Mouse (Mus musculus) hindbrain, embryonic 14.5 days (tissue): ENCODE data around the gene Gm21985. TPM values are rescaled to one million over a fixed set of nuclear protein-coding genes. Genes with fewer than 3 reads are reported as not detected.

ENCODE experiments used
- ATAC-seq: fragments of 200-750 bp; cut with Nextera tagmentation; 2 replicates; pipeline ENCODE4 v1.8.0; 2017; ENCODE audit warnings: moderate number of reproducible peaks, mild to moderate bottlenecking, moderate TSS enrichment, moderate library complexity; ENCODE audit not compliant: low FRiP score
- DNase-seq: peaks from one replicate; pipeline ENCODE4 v3.0.0-alpha.2; 2015; ENCODE audit warnings: low spot score
- H3K27ac ChIP-seq: fragments of 300-500 bp; sonication (generic); 2 replicates; pipeline ENCODE4 v1.5.1; 2014; ENCODE audit warnings: mild to moderate bottlenecking, moderate library complexity
- H3K27me3 ChIP-seq: fragments of 300-500 bp; sonication (generic); 2 replicates; pipeline ENCODE4 v1.6.1; 2014; ENCODE audit warnings: mild to moderate bottlenecking, low read length, mixed read lengths; ENCODE audit not compliant: control insufficient read depth, insufficient read depth
- H3K36me3 ChIP-seq: fragments of 300-500 bp; sonication (generic); replicated peaks from 2 replicates; pipeline ENCODE4 v1.6.1; 2014; ENCODE audit not compliant: control insufficient read depth, insufficient read depth
- H3K4me1 ChIP-seq: fragments of 300-500 bp; sonication (generic); replicated peaks from 2 replicates; pipeline ENCODE4 v1.6.1; 2014; ENCODE audit warnings: antibody characterized with exemption, low read length, mixed read lengths; ENCODE audit not compliant: control insufficient read depth, insufficient read depth
- H3K4me2 ChIP-seq: fragments of 300-500 bp; sonication (generic); replicated peaks from 2 replicates; pipeline ENCODE4 v1.6.1; 2014; ENCODE audit warnings: mild to moderate bottlenecking, moderate library complexity
- H3K4me3 ChIP-seq: fragments of 300-500 bp; sonication (generic); replicated peaks from 2 replicates; pipeline ENCODE4 v1.5.1; 2014; ENCODE audit warnings: mild to moderate bottlenecking, low read length
- H3K9ac ChIP-seq: fragments of 300-500 bp; sonication (generic); 2 replicates; pipeline ENCODE4 v1.6.1; 2014
- H3K9me3 ChIP-seq: fragments of 300-500 bp; sonication (generic); 2 replicates; pipeline ENCODE4 v1.6.1; 2016; ENCODE audit warnings: low read length; ENCODE audit not compliant: control insufficient read depth
- WGBS: fragments of 180-500 bp; shearing (Covaris S2); extraction: QIAGEN DNeasy Blood & Tissue Kit; methylation state at CpG from one replicate; pipeline ENCODE4 v1.1.7; 2014; 5-methylcytosine and 5-hydroxymethylcytosine counted together
- polyA plus RNA-seq: library from polyadenylated mRNA; unstranded; fragments of >200 nt; fragmentation: Nextera tagmentation; extraction: Ambion mirVana; gene quantifications from 2 replicates; pipeline ENCODE4 v1.2.1, GENCODE M21; 2014

Gene Gm21985
- polyA plus RNA-seq, 1 experiment from 2014 or later, result not detected

GRCm38 (mm10) chr2:112367726-112368673 lies 101.9 kb downstream of the Gm21985 start, which contains the start of gene Emc4:
Gene Emc4, minus strand, starts transcription at chr2:112368027.
- Histone ChIP-seq H3K4me2 (peak within 1 kb of the TSS; percentile 72), H3K4me1 (peaks cover 19% of the 10 kb centered on the region), H3K9me3 (no peaks in the 10 kb centered on the region), H3K9ac (peak within 1 kb of the TSS; percentile 81), H3K36me3 (peaks cover 20% of the 10 kb centered on the region), H3K4me3 (peak within 1 kb of the TSS; percentile 75), H3K27me3 (no peaks in the 10 kb centered on the region), H3K27ac (peak within 1 kb of the TSS; percentile 91)
- DNase-seq (peak; percentile 97), ATAC-seq (peak; percentile 91)
- WGBS, result 1% methylated on average over 46 of the region's 46 CpGs

GRCm38 (mm10) chr2:112369941-112370340 lies 103.8 kb downstream of the Gm21985 start:
- Histone ChIP-seq H3K9me3 (no peaks in the 10 kb centered on the region), H3K27ac (no peak overlapping the region), H3K36me3 (peaks cover under 1% of the 10 kb centered on the region; the same call in 1 of the 2 replicates), H3K4me3 (no peak overlapping the region), H3K4me2 (no peak overlapping the region), H3K27me3 (0 out of 2 replicates have a peak, but pooled peaks cover 6% of the 10 kb centered on the region), H3K4me1 (peaks cover 19% of the 10 kb centered on the region), H3K9ac (no peak overlapping the region)
- no peak for DNase-seq
- 80% methylated on average over 5 of the region's 5 CpGs for WGBS
- no peak for ATAC-seq

GRCm38 (mm10) chr2:112373141-112373540 lies 107.0 kb downstream of the Gm21985 start:
- Histone ChIP-seq H3K4me1 (peaks cover 8% of the 10 kb centered on the region), H3K27me3 (peaks cover 6% of the 10 kb centered on the region; the same call in 1 of the 2 replicates), H3K4me2 (no peak overlapping the region), H3K4me3 (no peak overlapping the region), H3K27ac (no peak overlapping the region), H3K9me3 (no peaks in the 10 kb centered on the region), H3K9ac (no peak overlapping the region), H3K36me3 (no peaks in the 10 kb centered on the region)
- 44% methylated on average over 4 of the region's 4 CpGs for WGBS
- ATAC-seq (no peak), DNase-seq (no peak)

- no peaks in the 10 kb centered on the region for H3K36me3 ChIP-seq
- no peak for DNase-seq
- peaks cover 6% of the 10 kb centered on the region; the same call in 1 of the 2 replicates for H3K27me3 ChIP-seq
- H3K9me3 ChIP-seq, result no peaks in the 10 kb centered on the region
- ATAC-seq, result no peak
- no peak overlapping the region for H3K4me2 ChIP-seq
- no peaks in the 10 kb centered on the region for H3K4me1 ChIP-seq
- no peak overlapping the region for H3K27ac ChIP-seq
- no peak overlapping the region for H3K9ac ChIP-seq
- WGBS, result 69% methylated on average over 5 of the region's 5 CpGs
- no peak overlapping the region for H3K4me3 ChIP-seq
Measured at GRCm38 (mm10) chr2:112374610-112375009, 108.5 kb downstream of the Gm21985 start.

GRCm38 (mm10) chr2:112378973-112379898 lies 113.1 kb downstream of the Gm21985 start, which contains the start of gene Katnbl1:
Gene Katnbl1, plus strand, starts transcription at chr2:112379211.
- Histone ChIP-seq H3K4me3 (peak within 1 kb of the TSS; percentile 76), H3K36me3 (no peaks in the 10 kb centered on the region), H3K9ac (peak within 1 kb of the TSS; percentile 85), H3K27me3 (peaks cover 5% of the 10 kb centered on the region; the same call in 1 of the 2 replicates), H3K27ac (peak within 1 kb of the TSS; percentile 74), H3K9me3 (no peaks in the 10 kb centered on the region), H3K4me2 (peak within 1 kb of the TSS; percentile 61), H3K4me1 (peaks cover 13% of the 10 kb centered on the region)
- DNase-seq, result peak; percentile 93
- WGBS, result under 1% methylated on average over 71 of the region's 72 CpGs
- peak; percentile 99 for ATAC-seq

- no peak for ATAC-seq
- DNase-seq, result no peak
- Histone ChIP-seq H3K4me1 (peaks cover 13% of the 10 kb centered on the region), H3K27me3 (no peaks in the 10 kb centered on the region; the same call in 1 of the 2 replicates), H3K9ac (peak overlapping the region; percentile 85), H3K4me2 (peak overlapping the region; percentile 61), H3K36me3 (no peaks in the 10 kb centered on the region), H3K4me3 (peak overlapping the region; percentile 76), H3K27ac (no peak overlapping the region), H3K9me3 (no peaks in the 10 kb centered on the region)
- WGBS, result 57% methylated on average over 8 of the region's 8 CpGs
Measured at GRCm38 (mm10) chr2:112380131-112380530, 114.0 kb downstream of the Gm21985 start.

GRCm38 (mm10) chr2:112381219-112381618 lies 115.1 kb downstream of the Gm21985 start:
- WGBS, result 100% methylated on average over 1 of the region's 1 CpGs
- H3K27me3 ChIP-seq, result no peaks in the 10 kb centered on the region; the same call in 1 of the 2 replicates
- H3K4me3 ChIP-seq, result no peak overlapping the region
- DNase-seq (no peak), ATAC-seq (no peak)
- no peak overlapping the region for H3K27ac ChIP-seq
- no peaks in the 10 kb centered on the region for H3K36me3 ChIP-seq
- no peaks in the 10 kb centered on the region for H3K9me3 ChIP-seq
- no peak overlapping the region for H3K4me2 ChIP-seq
- peaks cover 13% of the 10 kb centered on the region for H3K4me1 ChIP-seq
- H3K9ac ChIP-seq, result no peak overlapping the region

GRCm38 (mm10) chr2:112390843-112391242 lies 124.7 kb downstream of the Gm21985 start:
- ATAC-seq (no peak), DNase-seq (no peak)
- Histone ChIP-seq H3K9me3 (no peaks in the 10 kb centered on the region), H3K36me3 (no peaks in the 10 kb centered on the region), H3K4me3 (no peak overlapping the region), H3K9ac (no peak overlapping the region), H3K27me3 (no peaks in the 10 kb centered on the region), H3K4me2 (no peak overlapping the region), H3K27ac (no peak overlapping the region), H3K4me1 (no peaks in the 10 kb centered on the region)
- 87% methylated on average over 5 of the region's 5 CpGs for WGBS
